Mouse (Mus musculus) effector memory CD4-positive, alpha-beta T cell, adult 5 months (primary cell): ENCODE results near the gene Myl4. TPM values are rescaled to one million over a fixed set of nuclear protein-coding genes. Genes with fewer than 3 reads are reported as not detected.

Experiments used
- polyA plus RNA-seq: library from polyadenylated mRNA; unstranded; fragments of 100-300 nt; shearing (Covaris generic); gene quantifications from one replicate; pipeline ENCODE4 v1.2.1, GENCODE M21; 2017

Myl4 gene
- 1.7 TPM for polyA plus RNA-seq

GRCm38 (mm10) chr11:104550406-104550974, at the start of gene Myl4, which contains the start of gene Cdc27:
Myl4 (plus strand) TSS chr11:104550663.
Cdc27 (minus strand) TSS chr11:104550620.

GRCm38 (mm10) chr11:104607491-104608245, 57.2 kb downstream of the Myl4 start, which contains the start of gene Itgb3:
Itgb3 (plus strand) TSS chr11:104608000.

Other genes starting within 250 kb of the Myl4 start
- gene Kansl1, start 81.8 kb upstream of the Myl4 start, polyA plus RNA-seq, result 88.0 TPM
- gene Cdc27, start within 50 bp of the Myl4 start, polyA plus RNA-seq, result 34.0 TPM
- 25.6 TPM for gene Itgb3, start 57.3 kb downstream of the Myl4 start, polyA plus RNA-seq
- 0.04 TPM for gene Gm11639, start 135.0 kb downstream of the Myl4 start, polyA plus RNA-seq